In the genomic region with DNA sequence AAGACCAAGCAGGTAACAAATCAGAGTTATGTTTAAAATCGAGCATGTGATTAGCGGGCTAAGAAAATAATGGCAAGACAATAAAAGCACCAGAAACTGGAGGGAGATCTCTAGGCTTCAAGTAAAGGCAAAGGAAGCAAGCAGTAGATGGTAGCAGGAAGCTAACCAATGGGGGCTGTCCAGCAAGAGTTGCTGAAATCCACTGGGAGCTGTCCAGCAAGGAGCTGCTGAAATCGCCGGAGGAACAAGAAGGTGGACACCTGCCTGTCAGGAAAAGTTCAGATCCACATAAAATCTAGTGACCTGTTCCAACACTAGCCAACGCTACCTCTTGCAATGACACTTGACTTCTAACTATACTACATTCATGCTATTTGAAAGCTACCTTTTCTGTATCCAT, we compare ENCODE assay signal across 9 mouse cellular contexts. TPM values are rescaled to one million over a fixed set of nuclear protein-coding genes. Genes with fewer than 3 reads are reported as not detected.
A peak's percentile ranks its signal among the peaks of the same experiment; 100 is the strongest.
DNase-seq lines count a peak whose midpoint lies in the region; ATAC-seq and TF ChIP-seq lines count a peak whose summit lies in the region.
"Had no signal": no experiment of that assay in that cellular context is flagged by ENCODE, and none has a peak within 500 bp of the region (broad histone marks: within the 10 kb centered on the region; RNA-seq: fewer than 3 reads in every experiment).

No protein-coding gene starts in this region.

- no peak for ATAC-seq in liver, embryonic 11.5 days (replicated peaks; ENCODE audit: low FRiP score)
- ATAC-seq in erythroid progenitor cell, adult 5-6 weeks (replicated peaks; ENCODE audit: low FRiP score, poor library complexity, severe bottlenecking) = no peak
- ATAC-seq in midbrain, embryonic 11.5 days (ENCODE audit: low FRiP score) = no peak

- no peaks in the 10 kb centered on the region for H3K79me2 ChIP-seq in liver, adult 2 months (ENCODE audit: control insufficient read depth, insufficient read depth, low read length)

- no peaks in the 10 kb centered on the region for H3K27me3 ChIP-seq in liver, adult 2 months (ENCODE audit: control insufficient read depth, insufficient read depth, low read length)
- H3K27me3 ChIP-seq in liver, embryonic 11.5 days (replicated peaks; ENCODE audit: control insufficient read depth, insufficient read depth, low read length) = 0 out of 2 replicates have a peak, but pooled peaks cover 3% of the 10 kb centered on the region
- no peaks in the 10 kb centered on the region for H3K27me3 ChIP-seq in midbrain, embryonic 11.5 days (ENCODE audit: control insufficient read depth, insufficient read depth, low read length)

- H3K9me3 ChIP-seq in liver, embryonic 11.5 days (ENCODE audit: control insufficient read depth, low read length) = no peaks in the 10 kb centered on the region
- H3K9me3 ChIP-seq in midbrain, embryonic 11.5 days (ENCODE audit: control insufficient read depth, low read length) = no peaks in the 10 kb centered on the region
- H3K9me3 ChIP-seq: liver, embryonic 13.5 days had no signal

- H3K36me3 ChIP-seq in liver, adult 2 months (ENCODE audit: control insufficient read depth, insufficient read depth, low read length) = no peaks in the 10 kb centered on the region
- no peaks in the 10 kb centered on the region for H3K36me3 ChIP-seq in liver, embryonic 11.5 days (ENCODE audit: control insufficient read depth, insufficient read depth, low read length)
- H3K36me3 ChIP-seq in midbrain, embryonic 11.5 days (ENCODE audit: control insufficient read depth, insufficient read depth, low read length) = no peaks in the 10 kb centered on the region
- H3K36me3 ChIP-seq: liver, embryonic 13.5 days had no signal

- no peak overlapping the region for H3K4me3 ChIP-seq in liver, adult 2 months (ENCODE audit: insufficient read depth, low read depth, low read length)
- no peak overlapping the region for H3K4me3 ChIP-seq in liver, embryonic 11.5 days (ENCODE audit: low read depth, low read length)
- H3K4me3 ChIP-seq in midbrain, embryonic 11.5 days (ENCODE audit: low read depth, low read length) = no peak overlapping the region
- H3K4me3 ChIP-seq: liver, embryonic 13.5 days had no signal

- no peak overlapping the region for H3K9ac ChIP-seq in liver, adult 2 months (ENCODE audit: low read depth, low read length)
- no peak overlapping the region for H3K9ac ChIP-seq in liver, embryonic 11.5 days (ENCODE audit: low read depth, low read length)
- no peak overlapping the region for H3K9ac ChIP-seq in midbrain, embryonic 11.5 days (ENCODE audit: low read length)
- H3K9ac ChIP-seq: liver, embryonic 13.5 days had no signal

- peak; percentile 16 for DNase-seq in liver, adult 2 months (ENCODE audit: extremely low read depth, low read depth, low spot score)
- DNase-seq in liver, embryonic 11.5 days (ENCODE audit: low spot score) = no peak
- DNase-seq in adrenal gland, postnatal 36 days = peak; percentile 72
- peak; percentile 85 for DNase-seq in kidney, postnatal 10 days
- DNase-seq in retina, embryonic 14.5 days (ENCODE audit: low spot score) = peak; percentile 74
- DNase-seq in midbrain, embryonic 11.5 days (ENCODE audit: low spot score, missing footprints) = no peak
- DNase-seq in B cell, adult 2 months = no peak
- DNase-seq: liver, embryonic 13.5 days had no signal

- H3K27ac ChIP-seq in liver, adult 2 months (replicated peaks; ENCODE audit: insufficient read depth, low read depth, low read length) = no peak overlapping the region
- no peak overlapping the region for H3K27ac ChIP-seq in liver, embryonic 11.5 days (ENCODE audit: low read depth, low read length)
- no peak overlapping the region for H3K27ac ChIP-seq in midbrain, embryonic 11.5 days (ENCODE audit: low read depth, low read length)
- H3K27ac ChIP-seq: liver, embryonic 13.5 days had no signal

- no peak for TF ChIP-seq CTCF in liver, adult 2 months (IDR thresholded peaks at IDR 0.05; ENCODE audit: low read depth, low read length)

- 18% methylated on average over 5 of the region's 5 CpGs for WGBS in liver, adult 2 months
- WGBS in liver, embryonic 11.5 days = 19% methylated on average over 5 of the region's 5 CpGs
- 22% methylated on average over 5 of the region's 5 CpGs for WGBS in midbrain, embryonic 11.5 days

- no peak for TF ChIP-seq POLR2A in liver, adult 2 months (IDR thresholded peaks at IDR 0.05; ENCODE audit: extremely low read depth, insufficient read depth, low read length)

- H3K4me1 ChIP-seq in liver, adult 2 months (ENCODE audit: control insufficient read depth, insufficient read depth, low read length) = no peaks in the 10 kb centered on the region
- H3K4me1 ChIP-seq in liver, embryonic 11.5 days (replicated peaks; ENCODE audit: control insufficient read depth, insufficient read depth, low read length) = no peaks in the 10 kb centered on the region
- H3K4me1 ChIP-seq in midbrain, embryonic 11.5 days (ENCODE audit: control insufficient read depth, insufficient read depth, low read length) = no peaks in the 10 kb centered on the region
- H3K4me1 ChIP-seq: liver, embryonic 13.5 days had no signal

- no peak overlapping the region for H3K4me2 ChIP-seq in liver, embryonic 11.5 days
- H3K4me2 ChIP-seq in midbrain, embryonic 11.5 days = no peak overlapping the region
- H3K4me2 ChIP-seq: liver, embryonic 13.5 days had no signal

RNA-seq across cellular contexts. Expression of a gene that starts 7.3 kb away (rescaled TPM):
- total RNA-seq in liver, adult 2 months (2014; rRNA removed) = not detected in 2 replicates
- not detected in 2 replicates for polyA plus RNA-seq in liver, adult 2 months (2012; rRNA removed)
- polyA plus RNA-seq in liver, embryonic 11.5 days (2014; fragmentation: Nextera tagmentation; extraction: Ambion mirVana) = 0.06 and 0.08 TPM in 2 replicates
- total RNA-seq in adrenal gland, postnatal 36 days (2021) = not detected
- not detected in 2 replicates for total RNA-seq in erythroid progenitor cell, adult 5-6 weeks (2015; ENCODE audit: low replicate concordance)
- not detected in 2 replicates for total RNA-seq in erythroid progenitor cell, adult 5-6 weeks (2017; ENCODE audit: low replicate concordance)
- polyA plus RNA-seq in midbrain, embryonic 11.5 days (2014; fragmentation: Nextera tagmentation; extraction: Ambion mirVana) = 0.06 TPM in 1 of 2 replicates, not detected in the other

Comparison
In these comparisons a context has a peak if more than half of its experiments do, and no peak if none do; other contexts are left out.
1. DNase-seq: peak in liver, adult 2 months (single experiment), adrenal gland, postnatal 36 days (2 of 2), kidney, postnatal 10 days (single experiment) and retina, embryonic 14.5 days (single experiment); none in liver, embryonic 11.5 days (single experiment), midbrain, embryonic 11.5 days (single experiment) and B cell, adult 2 months (0 of 2).